8 mouse cellular contexts compared by ENCODE assay signal in genomic region chr11:78177903-78178858, GRCm38 (mm10). TPM values are rescaled to one million over a fixed set of nuclear protein-coding genes. Genes with fewer than 3 reads are reported as not detected.
DNase-seq lines count a peak whose midpoint lies in the region; ATAC-seq lines count a peak whose summit lies in the region.

No protein-coding gene starts in this region.

- no peaks in the 10 kb centered on the region for H3K27me3 ChIP-seq in megakaryocyte, embryonic 14.5 days (replicated peaks)

- H3K36me3 ChIP-seq in megakaryocyte, embryonic 14.5 days (replicated peaks; ENCODE audit: low read length): peaks cover 33% of the 10 kb centered on the region

- H3K4me3 ChIP-seq in megakaryocyte, embryonic 14.5 days (replicated peaks): peak overlapping the region; percentile 98

- H3K4me1 ChIP-seq in megakaryocyte, embryonic 14.5 days: peaks cover 61% of the 10 kb centered on the region

- intact Hi-C loops in gastrocnemius, postnatal 14 days (cut with DNase I; ENCODE audit: low total_unique reads): loop anchor here (5.0 kb wide), 1 partner anchor 121 kb away; no protein-coding TSS in a partner anchor

- DNase-seq in adrenal gland, adult (ENCODE audit: inconsistent age in 2 of 2, low spot score in 1 of 2): peak; percentile 97 to 99
- DNase-seq in embryo, embryonic 10.5 days (ENCODE audit: low spot score): peak; percentile 98
- peak; percentile 95 for DNase-seq in gastrocnemius, postnatal 14 days
- peak; percentile 81 to 95 for DNase-seq in left cerebral cortex, adult 9 months (ENCODE audit: low spot score in 2 of 2)
- DNase-seq in right cerebral cortex, adult 2 months (ENCODE audit: low spot score in 2 of 2): peak; percentile 95 to 96
- peak; percentile 96 for DNase-seq in urinary bladder, postnatal 14 days (ENCODE audit: low spot score)

- peak; percentile 59 for ATAC-seq in inflammation-experienced regulatory T-cells, adult 6 months

- no peaks in the 10 kb centered on the region for H3K9me3 ChIP-seq in megakaryocyte, embryonic 14.5 days

RNA-seq across cellular contexts. Expression of gene Tlcd1, which starts 1.7 kb away (rescaled TPM):
- total RNA-seq in gastrocnemius, postnatal 14 days (2021): 1 to 10 TPM; 3.5 to 4.4 TPM
- polyA plus RNA-seq in inflammation-experienced regulatory T-cells, adult 6 months (2017; shearing (Covaris generic)): 1 to 10 TPM; 2.7 to 3.6 (median 3.2) TPM
- 35.9 and 67.9 TPM in 2 replicates for polyA plus RNA-seq in megakaryocyte, embryonic 14.5 days (2012; ENCODE audit: insufficient read depth, low replicate concordance)

RNA-seq across cellular contexts. Expression of gene Nek8, which starts 1.7 kb away (rescaled TPM):
- 1 to 10 TPM; 1.4 to 2.1 TPM for total RNA-seq in gastrocnemius, postnatal 14 days (2021)
- polyA plus RNA-seq in inflammation-experienced regulatory T-cells, adult 6 months (2017; shearing (Covaris generic)): 10 to 100 TPM in 2 of 3 experiments, 1 to 10 TPM in 1; 9.1 to 13.2 (median 11.3) TPM
- polyA plus RNA-seq in megakaryocyte, embryonic 14.5 days (2012; ENCODE audit: insufficient read depth, low replicate concordance): 1.3 and 2.2 TPM in 2 replicates

RNA-seq across cellular contexts. Expression of gene Rpl23a, which starts 5.2 kb away (rescaled TPM):
- 1,000 to 10,000 TPM; 1,019 to 1,174 TPM for total RNA-seq in gastrocnemius, postnatal 14 days (2021)
- polyA plus RNA-seq in inflammation-experienced regulatory T-cells, adult 6 months (2017; shearing (Covaris generic)): 1,000 to 10,000 TPM; 2,768 to 4,435 (median 3,801) TPM
- polyA plus RNA-seq in megakaryocyte, embryonic 14.5 days (2012; ENCODE audit: insufficient read depth, low replicate concordance): 151 and 1,521 TPM in 2 replicates

RNA-seq across cellular contexts. Expression of gene Rab34, which starts 10.0 kb away (rescaled TPM):
- total RNA-seq in gastrocnemius, postnatal 14 days (2021): 10 to 100 TPM; 10.2 to 14.1 TPM
- 1 to 10 TPM in 1 of 3 experiments, not detected in 2; 1.4 TPM for polyA plus RNA-seq in inflammation-experienced regulatory T-cells, adult 6 months (2017; shearing (Covaris generic))
- polyA plus RNA-seq in megakaryocyte, embryonic 14.5 days (2012; ENCODE audit: insufficient read depth, low replicate concordance): 4.5 TPM in 1 of 2 replicates, not detected in the other

RNA-seq across cellular contexts. Expression of gene Traf4, which starts 12.8 kb away (rescaled TPM):
- 10 to 100 TPM in 1 of 2 experiments, 1 to 10 TPM in 1; 7.6 to 10.2 TPM for total RNA-seq in gastrocnemius, postnatal 14 days (2021)
- 1 to 10 TPM; 3.5 to 6.8 (median 3.6) TPM for polyA plus RNA-seq in inflammation-experienced regulatory T-cells, adult 6 months (2017; shearing (Covaris generic))
- polyA plus RNA-seq in megakaryocyte, embryonic 14.5 days (2012; ENCODE audit: insufficient read depth, low replicate concordance): 4.8 and 6.3 TPM in 2 replicates

Comparison
In these comparisons a context has a peak if more than half of its experiments do, and no peak if none do; other contexts are left out.
1. Peak in every context shown above with its lines: DNase-seq, ATAC-seq and H3K4me3 ChIP-seq.